Mouse (Mus musculus): ENCODE data around the gene Xpnpep1. TPM values are rescaled to one million over a fixed set of nuclear protein-coding genes. Genes with fewer than 3 reads are reported as not detected.

Gene Xpnpep1
- polyA plus RNA-seq, 1 experiment from 2014 or later: 196 TPM

GRCm38 (mm10) chr19:52966339-52966738 lies 73.7 kb downstream of the Xpnpep1 start:
- no peak for TF ChIP-seq CTCF (IDR thresholded peaks at IDR 0.05; ENCODE audit: low read depth)
- DNase-seq (no peak), ATAC-seq (ENCODE audit: insufficient read depth) (no peak)
- Histone ChIP-seq H3K27me3 (ENCODE audit: insufficient read depth, low read length) (no peaks in the 10 kb centered on the region), H3K27ac (ENCODE audit: low read depth) (no peak overlapping the region), H3K4me2 (no peak overlapping the region), H3K9me3 (ENCODE audit: low read depth, low read length) (no peaks in the 10 kb centered on the region), H3K4me3 (ENCODE audit: low read depth, low read length) (no peak overlapping the region), H3K9ac (no peak overlapping the region), H3K4me1 (ENCODE audit: insufficient read depth) (no peaks in the 10 kb centered on the region), H3K36me3 (ENCODE audit: insufficient read depth) (no peaks in the 10 kb centered on the region)
- 65% methylated on average over 8 of the region's 8 CpGs for WGBS

DNA sequence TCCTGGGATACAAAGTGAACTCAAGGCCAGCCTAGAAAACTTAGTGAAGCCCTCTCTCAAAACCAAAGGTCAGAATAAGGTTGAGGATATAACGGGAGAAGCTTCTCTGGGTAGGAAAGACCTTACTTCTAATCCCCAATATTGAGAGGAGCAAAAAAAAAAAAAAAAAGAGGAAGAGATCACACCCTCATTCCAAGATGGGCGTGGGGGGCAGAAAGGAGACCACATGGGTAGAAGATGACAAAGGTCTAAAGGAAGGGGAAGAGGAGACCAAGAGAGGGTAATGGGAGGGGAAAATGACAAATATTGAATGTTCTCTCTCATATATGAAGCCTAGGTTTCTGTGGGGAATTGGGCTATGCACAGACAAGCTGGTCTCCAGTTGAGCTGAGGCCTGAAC lies 77.3 kb downstream of the Xpnpep1 start:
- no peak overlapping the region for H3K27ac ChIP-seq (ENCODE audit: low read depth)
- H3K36me3 ChIP-seq (ENCODE audit: insufficient read depth): no peaks in the 10 kb centered on the region
- H3K4me3 ChIP-seq (ENCODE audit: low read depth, low read length): no peak overlapping the region
- WGBS: 86% methylated on average over 2 of the region's 2 CpGs
- no peak for ATAC-seq (ENCODE audit: insufficient read depth)
- DNase-seq: no peak
- TF ChIP-seq CTCF (IDR thresholded peaks at IDR 0.05; ENCODE audit: low read depth): no peak
- no peaks in the 10 kb centered on the region for H3K4me1 ChIP-seq (ENCODE audit: insufficient read depth)
- no peak overlapping the region for H3K4me2 ChIP-seq
- H3K9me3 ChIP-seq (ENCODE audit: low read depth, low read length): no peaks in the 10 kb centered on the region
- H3K9ac ChIP-seq: no peak overlapping the region
- no peaks in the 10 kb centered on the region for H3K27me3 ChIP-seq (ENCODE audit: insufficient read depth, low read length)

GRCm38 (mm10) chr19:52922678-52923495 lies 117.1 kb downstream of the Xpnpep1 start:
- peak; percentile 79 for TF ChIP-seq CTCF (IDR thresholded peaks at IDR 0.05; ENCODE audit: low read depth)
- WGBS: 10% methylated on average over 25 of the region's 25 CpGs
- peak overlapping the region; percentile 51 for H3K4me2 ChIP-seq
- ATAC-seq (ENCODE audit: insufficient read depth) (peak; percentile 44; the same call in 1 of the 2 replicates), DNase-seq (peak; percentile 84)
- H3K36me3 ChIP-seq (ENCODE audit: insufficient read depth): no peaks in the 10 kb centered on the region
- no peaks in the 10 kb centered on the region for H3K4me1 ChIP-seq (ENCODE audit: insufficient read depth)
- H3K27me3 ChIP-seq (ENCODE audit: insufficient read depth, low read length): no peaks in the 10 kb centered on the region
- H3K9ac ChIP-seq: 0 out of 2 replicates have a peak overlapping the region, but pooled peaks have one; percentile 4
- H3K4me3 ChIP-seq (ENCODE audit: low read depth, low read length): no peak overlapping the region
- H3K27ac ChIP-seq (ENCODE audit: low read depth): no peak overlapping the region
- H3K9me3 ChIP-seq (ENCODE audit: low read depth, low read length): no peaks in the 10 kb centered on the region

GRCm38 (mm10) chr19:52904182-52904581 lies 135.8 kb downstream of the Xpnpep1 start:
- Histone ChIP-seq H3K4me3 (ENCODE audit: low read depth, low read length) (no peak overlapping the region), H3K27ac (ENCODE audit: low read depth) (no peak overlapping the region), H3K36me3 (ENCODE audit: insufficient read depth) (no peaks in the 10 kb centered on the region), H3K9me3 (ENCODE audit: low read depth, low read length) (no peaks in the 10 kb centered on the region), H3K9ac (no peak overlapping the region), H3K4me2 (no peak overlapping the region), H3K4me1 (ENCODE audit: insufficient read depth) (no peaks in the 10 kb centered on the region), H3K27me3 (ENCODE audit: insufficient read depth, low read length) (no peaks in the 10 kb centered on the region)
- 36% methylated on average over 2 of the region's 2 CpGs for WGBS
- ATAC-seq (ENCODE audit: insufficient read depth): no peak
- DNase-seq: no peak
- TF ChIP-seq CTCF (IDR thresholded peaks at IDR 0.05; ENCODE audit: low read depth): peak; percentile 24; the same call in 1 of the 2 replicates

DNA sequence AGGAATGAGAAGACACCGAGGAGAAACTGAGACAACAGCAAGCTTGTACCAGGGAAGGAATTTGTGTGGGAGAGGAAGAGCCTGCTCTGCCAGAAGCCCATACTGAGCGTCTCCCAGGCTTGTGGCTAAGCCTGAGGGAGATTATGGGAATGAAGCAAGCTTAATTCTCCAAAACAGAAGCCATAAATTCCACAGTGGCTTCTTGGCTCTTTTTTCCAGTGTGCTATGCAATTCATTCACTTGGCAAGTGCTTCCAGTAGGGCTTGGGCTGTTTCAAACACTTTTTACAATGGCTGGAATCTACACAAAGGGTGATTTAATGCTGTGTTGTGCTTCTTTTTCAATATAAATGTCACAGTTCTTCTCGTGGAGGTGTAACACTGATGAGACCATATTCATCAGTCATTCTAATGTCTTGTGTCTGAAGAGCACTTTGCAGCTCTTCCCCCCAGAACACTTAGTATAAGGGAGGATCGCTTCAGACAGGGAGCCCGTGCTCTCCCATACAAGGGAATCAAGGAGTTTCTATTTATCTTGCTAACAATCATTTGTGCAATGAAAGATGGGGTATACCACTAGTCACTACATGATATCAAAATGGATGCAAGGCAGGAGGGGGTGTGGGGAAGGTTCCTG lies 148.1 kb downstream of the Xpnpep1 start:
- Histone ChIP-seq H3K9ac (no peak overlapping the region), H3K4me2 (no peak overlapping the region), H3K36me3 (ENCODE audit: insufficient read depth) (no peaks in the 10 kb centered on the region), H3K27ac (ENCODE audit: low read depth) (no peak overlapping the region), H3K27me3 (ENCODE audit: insufficient read depth, low read length) (no peaks in the 10 kb centered on the region), H3K9me3 (ENCODE audit: low read depth, low read length) (no peaks in the 10 kb centered on the region), H3K4me1 (ENCODE audit: insufficient read depth) (no peaks in the 10 kb centered on the region), H3K4me3 (ENCODE audit: low read depth, low read length) (no peak overlapping the region)
- DNase-seq (no peak), ATAC-seq (ENCODE audit: insufficient read depth) (no peak)
- TF ChIP-seq CTCF (IDR thresholded peaks at IDR 0.05; ENCODE audit: low read depth): no peak
- WGBS: 68% methylated on average over 5 of the region's 5 CpGs

Small RNA genes within 50 kb of the gene (microRNA-seq; reads per million reads assigned to microRNA genes)
- not detected for gene Mir6407 (ENCODE audit: borderline number of aligned reads)

Other genes starting within 250 kb of the Xpnpep1 start
- 119 and 123 TPM in 2 replicates for gene Add3, start 100.2 kb upstream of the Xpnpep1 start, polyA plus RNA-seq (2014; fragmentation: Nextera tagmentation; extraction: Ambion mirVana)

All from lung, embryonic 14.5 days (tissue).